Mouse (Mus musculus) embryonic fibroblast, embryonic 13.5 days (primary cell): Measurements from ENCODE around the gene Lrrc56.

Source experiments
- CTCF ChIP-seq: IDR thresholded peaks from 2 replicates; pipeline ENCODE4 v1.5.1; 2011; ENCODE audit warnings: mild to moderate bottlenecking, control low read depth, low read length, moderate library complexity, borderline replicate concordance; ENCODE audit not compliant: insufficient read depth
- POLR2A ChIP-seq: IDR thresholded peaks from 2 replicates; pipeline ENCODE4 v1.6.1; 2011; ENCODE audit warnings: low read depth, mild to moderate bottlenecking, control low read depth, low read length, moderate library complexity

DNA sequence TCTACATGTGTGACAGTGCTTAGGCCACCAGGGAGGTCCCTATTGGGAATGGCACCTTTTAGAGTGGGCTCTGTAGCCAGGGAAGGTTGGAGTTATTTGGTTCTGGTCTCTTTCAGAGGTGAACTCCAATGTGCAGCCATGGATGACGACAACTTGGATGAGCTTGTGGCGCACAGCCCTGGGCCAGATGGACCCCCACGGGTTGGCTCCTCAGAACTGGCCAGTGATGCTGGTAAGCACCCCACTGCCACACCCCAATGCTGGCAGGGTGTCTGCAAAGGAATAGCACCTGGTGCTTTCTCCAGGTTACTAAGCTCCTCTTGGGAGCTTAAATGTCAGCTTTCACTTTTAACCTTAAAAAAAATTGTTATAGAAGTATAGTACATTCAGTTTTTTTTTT, 37.2 kb downstream of the Lrrc56 start:
- no peak for TF ChIP-seq POLR2A
- TF ChIP-seq CTCF: no peak
